ENCODE assay signal across 10 mouse cellular contexts in genomic region chr10:78105548-78105947, GRCm38 (mm10). TPM values are rescaled to one million over a fixed set of nuclear protein-coding genes. Genes with fewer than 3 reads are reported as not detected.
DNase-seq lines count a peak whose midpoint lies in the region; ATAC-seq and TF ChIP-seq lines count a peak whose summit lies in the region.
"Had no signal": no experiment of that assay in that cellular context is flagged by ENCODE, and none has a peak within 500 bp of the region (broad histone marks: within the 10 kb centered on the region; RNA-seq: fewer than 3 reads in every experiment).

No protein-coding gene starts in this region.

- no peak for TF ChIP-seq CTCF in liver, adult 2 months (IDR thresholded peaks at IDR 0.05; ENCODE audit: low read depth, low read length)

- no peak for TF ChIP-seq POLR2A in liver, adult 2 months (IDR thresholded peaks at IDR 0.05; ENCODE audit: extremely low read depth, insufficient read depth, low read length)

- H3K36me3 ChIP-seq in liver, adult 2 months (ENCODE audit: control insufficient read depth, insufficient read depth, low read length) = no peaks in the 10 kb centered on the region
- no peaks in the 10 kb centered on the region for H3K36me3 ChIP-seq in hindbrain, embryonic 12.5 days
- H3K36me3 ChIP-seq: G1E had no signal

- no peaks in the 10 kb centered on the region for H3K4me1 ChIP-seq in liver, adult 2 months (ENCODE audit: control insufficient read depth, insufficient read depth, low read length)
- peaks cover 6% of the 10 kb centered on the region for H3K4me1 ChIP-seq in hindbrain, embryonic 12.5 days

- no peak overlapping the region for H3K4me2 ChIP-seq in hindbrain, embryonic 12.5 days (replicated peaks)
- H3K4me2 ChIP-seq: lung, embryonic 14.5 days had no signal

- WGBS in liver, adult 2 months = 85% methylated on average over 12 of the region's 12 CpGs
- WGBS in hindbrain, embryonic 12.5 days = 84% methylated on average over 12 of the region's 12 CpGs

- no peaks in the 10 kb centered on the region for H3K79me2 ChIP-seq in liver, adult 2 months (ENCODE audit: control insufficient read depth, insufficient read depth, low read length)

- no peak overlapping the region for H3K9ac ChIP-seq in liver, adult 2 months (ENCODE audit: low read depth, low read length)
- H3K9ac ChIP-seq in hindbrain, embryonic 12.5 days = no peak overlapping the region
- H3K9ac ChIP-seq: lung, embryonic 14.5 days had no signal

- no peaks in the 10 kb centered on the region for H3K9me3 ChIP-seq in hindbrain, embryonic 12.5 days (replicated peaks)
- H3K9me3 ChIP-seq: G1E had no signal

- DNase-seq in liver, adult 2 months (ENCODE audit: extremely low read depth, low read depth, low spot score) = peak; percentile 21
- DNase-seq in liver = no peak
- peak; percentile 69 for DNase-seq in cerebellum, adult 9-11 months
- DNase-seq in kidney, postnatal 25 days = peak; percentile 79 to 91
- no peak for DNase-seq in adrenal gland, postnatal 36 days
- DNase-seq in urinary bladder, postnatal 36 days (ENCODE audit: low spot score in 2 of 2) = no peak

- peak; percentile 79 for ATAC-seq in monocyte, adult 5-6 weeks (replicated peaks; ENCODE audit: insufficient number of reproducible peaks, low FRiP score, low TSS enrichment, poor library complexity, severe bottlenecking)
- ATAC-seq in hindbrain, embryonic 12.5 days (ENCODE audit: low FRiP score) = no peak

- peak overlapping the region; percentile 16; the same call in 1 of the 2 replicates for H3K4me3 ChIP-seq in liver, adult 2 months (ENCODE audit: insufficient read depth, low read depth, low read length)
- no peak overlapping the region for H3K4me3 ChIP-seq in hindbrain, embryonic 12.5 days

- H3K27ac ChIP-seq in liver, adult 2 months (replicated peaks; ENCODE audit: insufficient read depth, low read depth, low read length) = no peak overlapping the region
- H3K27ac ChIP-seq in hindbrain, embryonic 12.5 days = no peak overlapping the region

- no peaks in the 10 kb centered on the region for H3K27me3 ChIP-seq in liver, adult 2 months (ENCODE audit: control insufficient read depth, insufficient read depth, low read length)
- no peaks in the 10 kb centered on the region for H3K27me3 ChIP-seq in hindbrain, embryonic 12.5 days

RNA-seq across cellular contexts. Expression of gene Icosl, which starts 36.4 kb away (rescaled TPM):
- 0.55 and 0.81 TPM in 2 replicates for total RNA-seq in liver, adult 2 months (2014; rRNA removed)
- 0.32 and 0.95 TPM in 2 replicates for polyA plus RNA-seq in liver, adult 2 months (2012; rRNA removed)
- total RNA-seq in monocyte, adult 5-6 weeks (2017) = 10.0 to 15.9 TPM (median 12.7 TPM) in 3 replicates
- 10 to 100 TPM; 11.6 to 21.6 TPM for total RNA-seq in adrenal gland, postnatal 36 days (2021)
- polyA plus RNA-seq in hindbrain, embryonic 12.5 days (2016; fragmentation: Nextera tagmentation; extraction: Ambion mirVana) = 1.2 and 1.8 TPM in 2 replicates
- polyA plus RNA-seq: G1E had no signal

Comparison
In these comparisons a context has a peak if more than half of its experiments do, and no peak if none do; other contexts are left out.
1. DNase-seq: peak in liver, adult 2 months (single experiment), cerebellum, adult 9-11 months (single experiment) and kidney, postnatal 25 days (2 of 2); none in liver (single experiment), adrenal gland, postnatal 36 days (0 of 2) and urinary bladder, postnatal 36 days (0 of 2).